Mouse (Mus musculus) MEL (cell line): ENCODE data around the gene P3h2. TPM values are rescaled to one million over a fixed set of nuclear protein-coding genes. Genes with fewer than 3 reads are reported as not detected.

Experiments
- DNase-seq: peaks from one replicate; pipeline ENCODE4 v3.0.0; 2011; ENCODE audit warnings: low read depth, low spot score
- H3K27ac ChIP-seq: 2 replicates; pipeline ENCODE4 v1.5.1; 2012; ENCODE audit warnings: low read depth, mild to moderate bottlenecking, control low read depth, low read length, moderate library complexity; ENCODE audit not compliant: control insufficient read depth
- H3K27me3 ChIP-seq, 2 experiments: fragments of 150-350 bp in 1 of 2; sonication (generic) in 1 of 2; 2 replicates each; pipeline ENCODE4 v1.6.1; 2012; ENCODE audit warnings: low read length in 2 of 2, mild to moderate bottlenecking in 2 of 2, improper control_type of control experiment in 1 of 2, moderate library complexity in 1 of 2; ENCODE audit not compliant: insufficient read depth in 2 of 2, control insufficient read depth in 1 of 2
- H3K36me3 ChIP-seq, 2 experiments: 2 replicates each; pipeline ENCODE4 v1.6.1; 2012 to 2014; ENCODE audit warnings: low read length in 2 of 2, improper control_type of control experiment in 1 of 2, inconsistent platforms in 1 of 2, mild to moderate bottlenecking in 1 of 2; ENCODE audit not compliant: insufficient read depth in 2 of 2, control insufficient read depth in 1 of 2
- H3K4me1 ChIP-seq, 2 experiments: fragments of 150-350 bp in 1 of 2; sonication (generic) in 1 of 2; 2 replicates each; pipeline ENCODE4 v1.6.1; 2012; ENCODE audit warnings: low read length in 2 of 2, improper control_type of control experiment in 1 of 2, mild to moderate bottlenecking in 1 of 2; ENCODE audit not compliant: insufficient read depth in 2 of 2, control insufficient read depth in 1 of 2
- H3K4me3 ChIP-seq, 2 experiments: fragments of 150-350 bp in 1 of 2; sonication (generic) in 1 of 2; 2 replicates each; pipeline ENCODE4 v1.5.1; 2012; ENCODE audit warnings: low read depth in 2 of 2, low read length in 2 of 2, mild to moderate bottlenecking in 2 of 2, moderate library complexity in 2 of 2, control low read depth in 1 of 2, improper control_type of control experiment in 1 of 2; ENCODE audit not compliant: control insufficient read depth in 1 of 2, insufficient read depth in 1 of 2
- H3K79me2 ChIP-seq: 2 replicates; pipeline ENCODE4 v1.6.1; 2012; ENCODE audit warnings: mild to moderate bottlenecking, low read length, moderate library complexity; ENCODE audit not compliant: control insufficient read depth, poor library complexity, insufficient read depth
- H3K9ac ChIP-seq: 2 replicates; pipeline ENCODE4 v1.6.1; 2012; ENCODE audit warnings: low read depth, mild to moderate bottlenecking, control low read depth, low read length, moderate library complexity; ENCODE audit not compliant: control insufficient read depth, poor library complexity, severe bottlenecking
- H3K9me3 ChIP-seq: fragments of 150-350 bp; sonication (generic); replicated peaks from 2 replicates; pipeline ENCODE4 v1.6.1; 2012; ENCODE audit warnings: mild to moderate bottlenecking, low read length, improper control_type of control experiment, moderate library complexity; ENCODE audit not compliant: insufficient read depth
- EP300 ChIP-seq, 2 experiments: IDR thresholded peaks; 2 replicates each; pipeline ENCODE4 v1.6.1; 2011; ENCODE audit warnings: improper control_type of control experiment in 2 of 2, low read length in 2 of 2, low read depth in 1 of 2, mild to moderate bottlenecking in 1 of 2
- JUND ChIP-seq: IDR thresholded peaks from 2 replicates; pipeline ENCODE4 v1.6.1; 2011; ENCODE audit warnings: low read depth, mild to moderate bottlenecking, improper control_type of control experiment, low read length
- KAT2A ChIP-seq: conservative IDR thresholded peaks from 2 replicates; pipeline ENCODE4 v1.6.1; 2012; ENCODE audit warnings: low read depth, low read length, improper control_type of control experiment, inconsistent platforms
- MAFK ChIP-seq: IDR thresholded peaks from 2 replicates; pipeline ENCODE4 v1.6.1; 2011; ENCODE audit warnings: low read depth, mild to moderate bottlenecking, low read length, improper control_type of control experiment, borderline replicate concordance
- MXI1 ChIP-seq: IDR thresholded peaks from 2 replicates; pipeline ENCODE4 v1.6.1; 2011; ENCODE audit warnings: mild to moderate bottlenecking, low read depth, low read length, improper control_type of control experiment
- MYC ChIP-seq: IDR thresholded peaks from 2 replicates; pipeline ENCODE4 v1.6.1; 2011; ENCODE audit warnings: low read depth, mild to moderate bottlenecking, low read length, improper control_type of control experiment, moderate library complexity
- NELFE ChIP-seq: IDR thresholded peaks from 2 replicates; pipeline ENCODE4 v1.6.1; 2011; ENCODE audit warnings: low read depth, low read length, improper control_type of control experiment
- NRF1 ChIP-seq: IDR thresholded peaks from 2 replicates; pipeline ENCODE4 v1.6.1; 2014; ENCODE audit warnings: low read depth, mild to moderate bottlenecking, inconsistent platforms, low read length, improper control_type of control experiment, moderate library complexity; ENCODE audit not compliant: poor library complexity, insufficient read depth, severe bottlenecking
- POLR2AphosphoS5 ChIP-seq: IDR thresholded peaks from 2 replicates; pipeline ENCODE4 v1.6.1; 2012; ENCODE audit warnings: low read depth, borderline replicate concordance, mild to moderate bottlenecking, inconsistent platforms, low read length, moderate library complexity, mixed read lengths
- RCOR1 ChIP-seq: IDR thresholded peaks from 2 replicates; pipeline ENCODE4 v1.6.1; 2012; ENCODE audit warnings: low read depth, mild to moderate bottlenecking, inconsistent platforms, low read length, improper control_type of control experiment
- SMC3 ChIP-seq: IDR thresholded peaks from 2 replicates; pipeline ENCODE4 v1.6.1; 2011; ENCODE audit warnings: low read depth, low read length, improper control_type of control experiment
- ZNF384 ChIP-seq: IDR thresholded peaks from 2 replicates; pipeline ENCODE4 v1.6.1; 2012; ENCODE audit warnings: low read depth, mild to moderate bottlenecking, inconsistent platforms, low read length, improper control_type of control experiment
- polyA plus RNA-seq, 2 experiments: library from polyadenylated mRNA; stranded (reverse) in 1 of 2; unstranded in 1 of 2; fragments of >175 nt in 1 of 2; fragments of >200 nt in 1 of 2; gene quantifications; 2 replicates each; pipeline versions ENCODE4 v1.2.1 to v1.2.4; 2012; ENCODE audit warnings: low replicate concordance in 2 of 2, low read depth in 1 of 2; ENCODE audit not compliant: insufficient read length in 2 of 2, insufficient read depth in 1 of 2, missing spikeins in 1 of 2
- total RNA-seq: library from RNA; depleted of rRNA; stranded (reverse); fragments of 300-350 nt; gene quantifications from 2 replicates; pipeline ENCODE4 v1.2.3, GENCODE M21; 2012

Gene P3h2
- total and polyA plus RNA-seq, 3 experiments: not detected

DNA sequence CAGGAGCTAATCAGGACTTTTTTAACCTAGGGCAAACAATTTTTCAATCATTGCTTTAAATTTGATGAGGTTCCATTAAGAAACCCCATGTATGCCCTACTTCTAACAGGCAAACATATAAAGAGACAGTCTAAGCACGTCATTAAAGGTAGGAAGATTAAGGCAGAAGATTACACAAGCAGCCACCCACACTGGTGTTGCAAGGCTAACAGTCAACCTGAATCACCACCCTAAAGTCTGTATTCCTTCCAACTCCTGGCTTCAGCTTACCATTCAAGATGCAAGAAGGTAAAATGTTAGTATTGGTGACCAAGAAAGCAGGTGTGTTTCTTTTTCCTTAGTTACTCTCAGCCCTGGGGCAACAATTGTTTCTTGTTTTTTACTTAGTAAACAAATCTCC, 193.4 kb downstream of the P3h2 start:
- Histone ChIP-seq H3K9me3 (no peaks in the 10 kb centered on the region), H3K4me3 (no peak overlapping the region)
- no peak for TF ChIP-seq MYC
- no peak for TF ChIP-seq NELFE
- no peak for TF ChIP-seq ZNF384
- TF ChIP-seq EP300 (IDR thresholded peaks at IDR 0.05; ENCODE audit: low read depth in 1 of 2, low read length in 2 of 2): no peak
- no peak for TF ChIP-seq POLR2AphosphoS5
- TF ChIP-seq KAT2A: no peak
- TF ChIP-seq JUND: no peak
- no peak for TF ChIP-seq SMC3
- no peak for TF ChIP-seq MAFK
- no peak for TF ChIP-seq MXI1
- TF ChIP-seq NRF1: no peak
- TF ChIP-seq RCOR1: no peak
- TF ChIP-seq, all 39 proteins: peak for 0
- Histone ChIP-seq H3K9ac (no peak overlapping the region), H3K36me3 (no peaks in the 10 kb centered on the region), H3K27ac (no peak overlapping the region), H3K27me3 (no peaks in the 10 kb centered on the region), H3K79me2 (no peaks in the 10 kb centered on the region), H3K4me1 (no peaks in the 10 kb centered on the region)
- no peak for DNase-seq
